Mouse (Mus musculus) left cerebral cortex, postnatal 14 days (tissue): ENCODE measurements around the gene Olfr1197. TPM values are rescaled to one million over a fixed set of nuclear protein-coding genes. Genes with fewer than 3 reads are reported as not detected.

Experiments
- DNase-seq, 2 experiments: peaks; one replicate each; pipeline ENCODE4 v3.0.0; 2021 to 2022; ENCODE audit warnings: low spot score in 2 of 2, mixed read lengths in 1 of 2
- intact Hi-C: fragments of 180-260 bp; cut with DNase I; formaldehyde crosslinking; loops from one replicate; pipeline ENCODE4 v1.15.1; 2025
- long read RNA-seq, 2 experiments: library from polyadenylated mRNA; stranded (forward); transcript quantifications; one replicate each; pipeline ENCODE4 v2.0.0; 2021
- total RNA-seq, 2 experiments: library from RNA; stranded (reverse); gene quantifications; 2 replicates each; pipeline ENCODE4 v1.2.3; 2021

Olfr1197 gene
- not detected for total RNA-seq
- long read RNA-seq, experiment 1: 0 reads
- long read RNA-seq, experiment 2: 0 reads

DNA sequence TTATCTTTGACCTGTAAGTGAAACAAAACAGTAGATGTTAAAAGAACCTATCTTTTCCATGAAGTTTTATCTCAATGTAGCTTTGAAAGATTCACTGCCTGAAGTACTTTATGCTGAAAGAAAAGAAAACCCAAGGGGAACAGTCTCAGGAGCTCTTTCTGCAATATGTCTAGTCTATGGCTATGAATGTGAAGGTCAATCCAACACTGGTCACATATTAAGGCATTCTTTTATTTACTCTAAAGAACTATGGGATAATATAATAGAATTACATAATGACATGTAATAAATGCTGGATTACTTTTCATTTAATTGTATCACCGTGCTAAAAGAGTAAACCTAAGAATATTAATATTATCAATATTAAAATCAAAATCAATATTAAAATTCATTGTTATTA is at the start of gene Olfr1197:
TSS of gene Olfr1197 (minus strand) at position 101 of the 400 bp plus-strand sequence.
- DNase-seq: no peak
- intact Hi-C loops: no loop called here

GRCm38 (mm10) chr2:88770388-88770787 is 38.2 kb upstream of the Olfr1197 start, which contains the start of gene Olfr1200:
Gene Olfr1200, minus strand, starts transcription at chr2:88770488.
- DNase-seq: no peak
- intact Hi-C loops: no loop called here

GRCm38 (mm10) chr2:88760369-88760768 is 28.2 kb upstream of the Olfr1197 start, which contains the start of gene Olfr1199:
Gene Olfr1199, minus strand, starts transcription at chr2:88760469.
- intact Hi-C loops: no loop called here
- no peak for DNase-seq

GRCm38 (mm10) chr2:88751270-88751669 is 19.1 kb upstream of the Olfr1197 start, which contains the start of gene Olfr1198:
Gene Olfr1198, minus strand, starts transcription at chr2:88751370.
- DNase-seq: no peak
- intact Hi-C loops: no loop called here

DNA sequence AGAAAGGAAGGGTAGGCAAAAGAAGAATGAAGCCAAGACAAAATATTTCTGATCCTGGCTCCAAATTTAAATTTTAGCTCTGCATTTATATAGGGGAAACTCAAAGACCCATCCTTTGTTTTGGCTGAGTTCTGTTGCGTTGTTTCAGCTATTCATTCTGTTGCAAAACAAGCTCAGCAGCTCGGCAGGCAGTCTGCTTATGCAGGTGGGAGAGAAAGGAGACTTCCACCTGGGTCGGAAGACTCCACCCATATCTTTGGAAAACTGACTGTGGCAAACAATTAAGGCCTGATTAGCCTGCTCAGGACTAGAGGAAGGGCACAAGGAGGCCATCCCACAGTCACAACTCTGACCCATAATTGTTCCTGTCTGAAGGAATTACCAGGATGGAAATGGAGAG is 11.2 kb upstream of the Olfr1197 start:
- intact Hi-C loops: no loop called here
- no peak for DNase-seq

DNA sequence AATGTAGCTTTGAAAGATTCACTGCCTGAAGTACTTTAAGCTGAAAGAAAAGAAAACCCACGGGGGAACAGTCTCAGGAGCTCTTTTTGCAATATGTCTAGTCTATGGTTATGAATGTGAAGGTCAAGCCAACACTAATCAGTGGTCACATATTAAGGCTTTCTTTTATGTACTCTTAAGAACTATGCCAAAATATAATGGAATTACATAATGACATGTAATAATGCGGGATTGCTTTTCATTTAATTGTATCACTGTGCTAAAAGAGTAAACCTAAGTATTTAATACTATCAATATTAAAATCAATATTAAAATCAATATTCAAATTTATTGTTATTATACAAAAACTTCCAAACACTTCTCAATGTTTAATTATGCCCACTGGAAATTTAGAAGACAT is 27.7 kb downstream of the Olfr1197 start, which contains the start of gene Olfr1196:
TSS of gene Olfr1196 (minus strand) at position 101 of the 400 bp plus-strand sequence.
- intact Hi-C loops: no loop called here
- DNase-seq: no peak

DNA sequence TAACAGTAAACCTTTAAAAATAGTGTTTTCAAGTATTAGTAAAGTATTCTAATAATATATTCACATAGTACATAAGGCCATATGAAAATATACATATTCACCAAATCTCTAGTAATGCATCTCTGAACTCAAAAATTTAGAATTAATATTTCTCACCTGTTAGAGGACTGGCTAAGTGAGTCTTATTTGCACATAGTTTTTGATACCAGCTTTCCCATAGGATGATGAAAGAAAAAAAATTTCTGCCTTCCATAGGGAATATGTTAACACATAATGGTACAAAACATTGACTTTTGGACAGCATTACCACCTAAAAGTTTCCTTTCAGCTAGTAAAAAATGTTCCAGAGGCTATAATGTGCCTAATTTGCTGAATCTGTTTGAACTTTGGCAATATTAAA is 43.1 kb downstream of the Olfr1197 start, which contains the start of gene Olfr1195:
TSS of gene Olfr1195 (minus strand) at position 101 of the 400 bp plus-strand sequence.
- intact Hi-C loops: no loop called here
- no peak for DNase-seq

Other genes with a start within 250 kb of the Olfr1197 start
- not detected for gene Olfr1184, start 248.8 kb downstream of the Olfr1197 start, total RNA-seq
- gene Olfr1185-ps1, start 239.0 kb downstream of the Olfr1197 start, total RNA-seq: not detected
- not detected for gene Olfr1186, start 213.8 kb downstream of the Olfr1197 start, total RNA-seq
- gene Olfr1188, start 175.4 kb downstream of the Olfr1197 start, total RNA-seq: not detected
- not detected for gene Olfr1189, start 145.9 kb downstream of the Olfr1197 start, total RNA-seq
- not detected for gene Olfr1191-ps1, start 91.8 kb downstream of the Olfr1197 start, total RNA-seq
- gene Olfr1192-ps1, start 83.9 kb downstream of the Olfr1197 start, total RNA-seq: not detected
- not detected for gene Olfr1193, start 56.7 kb downstream of the Olfr1197 start, total RNA-seq
- not detected for gene Olfr1195, start 43.2 kb downstream of the Olfr1197 start, total RNA-seq
- gene Olfr1196, start 27.8 kb downstream of the Olfr1197 start, total RNA-seq: not detected
- gene Olfr1198, start 19.0 kb upstream of the Olfr1197 start, total RNA-seq: not detected
- gene Olfr1199, start 28.1 kb upstream of the Olfr1197 start, total RNA-seq: not detected
- gene Olfr1200, start 38.1 kb upstream of the Olfr1197 start, total RNA-seq: not detected
- not detected for gene Olfr1201, start 60.7 kb upstream of the Olfr1197 start, total RNA-seq
- gene Olfr1202, start 82.1 kb upstream of the Olfr1197 start, total RNA-seq: not detected
- gene Olfr1205, start 97.4 kb upstream of the Olfr1197 start, total RNA-seq: not detected
- gene Olfr1204, start 116.9 kb upstream of the Olfr1197 start, total RNA-seq: not detected
- gene Olfr1206, start 130.9 kb upstream of the Olfr1197 start, total RNA-seq: not detected
- not detected for gene Olfr1208, start 169.9 kb upstream of the Olfr1197 start, total RNA-seq
- gene Olfr1209, start 182.8 kb upstream of the Olfr1197 start, total RNA-seq: not detected
- gene Olfr1211, start 205.7 kb upstream of the Olfr1197 start, total RNA-seq: not detected
- gene Olfr1212, start 221.6 kb upstream of the Olfr1197 start, total RNA-seq: not detected
- gene Gm13762, start 247.9 kb upstream of the Olfr1197 start, total RNA-seq: not detected